ENCODE assay signal across 19 mouse cellular contexts in genomic region chr12:105599098-105599497, GRCm38 (mm10). TPM values are rescaled to one million over a fixed set of nuclear protein-coding genes. Genes with fewer than 3 reads are reported as not detected.
"Had no signal": no experiment of that assay in that cellular context is flagged by ENCODE, and none has a peak within 500 bp of the region (broad histone marks: within the 10 kb centered on the region; RNA-seq: fewer than 3 reads in every experiment).

No protein-coding gene starts in this region.

- H3K27ac ChIP-seq: kidney, embryonic 15.5 days; limb, embryonic 15.5 days; liver, embryonic 12.5 days; midbrain, embryonic 12.5 days; neural tube, embryonic 13.5 days; stomach, embryonic 15.5 days had no signal

- H3K9me3 ChIP-seq: kidney, embryonic 15.5 days; limb, embryonic 15.5 days; liver, embryonic 12.5 days; midbrain, embryonic 12.5 days; neural tube, embryonic 13.5 days; stomach, embryonic 15.5 days had no signal

- H3K27me3 ChIP-seq: kidney, embryonic 15.5 days; limb, embryonic 15.5 days; liver, embryonic 12.5 days; neural tube, embryonic 13.5 days; stomach, embryonic 15.5 days had no signal

- ATAC-seq: liver, embryonic 12.5 days; midbrain, embryonic 16.5 days had no signal

- H3K4me3 ChIP-seq: kidney, embryonic 15.5 days; limb, embryonic 15.5 days; liver, embryonic 12.5 days; megakaryocyte, embryonic 14.5 days; midbrain, embryonic 12.5 days; neural tube, embryonic 13.5 days; stomach, embryonic 15.5 days had no signal

- H3K4me1 ChIP-seq: liver, embryonic 12.5 days; megakaryocyte, embryonic 14.5 days had no signal

- H3K9ac ChIP-seq: kidney, embryonic 15.5 days; limb, embryonic 15.5 days; liver, embryonic 12.5 days; lung, embryonic 14.5 days; midbrain, embryonic 12.5 days; neural tube, embryonic 13.5 days; stomach, embryonic 15.5 days had no signal

- DNase-seq: kidney, postnatal 14 days; left cerebral cortex, postnatal 4 days; lung, embryonic 14.5 days; lung, postnatal 10 days; lung, postnatal 4 days; retina, postnatal 1 day; thymus, adult 2 months; thymus, postnatal 25 days had no signal

- H3K36me3 ChIP-seq: kidney, embryonic 15.5 days; limb, embryonic 15.5 days; liver, embryonic 12.5 days; midbrain, embryonic 12.5 days; neural tube, embryonic 13.5 days; stomach, embryonic 15.5 days had no signal

- H3K4me2 ChIP-seq: kidney, embryonic 15.5 days; limb, embryonic 15.5 days; liver, embryonic 12.5 days; lung, embryonic 14.5 days; midbrain, embryonic 12.5 days; neural tube, embryonic 13.5 days; stomach, embryonic 15.5 days had no signal

RNA-seq across cellular contexts. Expression of gene Bdkrb1, which starts 3.8 kb away (rescaled TPM):
- total RNA-seq: layer of hippocampus, postnatal 14 days; left cerebral cortex, adult 18-20 months; left cerebral cortex, postnatal 10 days; left cerebral cortex, postnatal 4 days had no signal
- polyA plus RNA-seq: limb, embryonic 15.5 days; liver, embryonic 12.5 days; lung, embryonic 14.5 days; midbrain, embryonic 12.5 days; neural tube, embryonic 13.5 days had no signal

RNA-seq across cellular contexts. Expression of gene Bdkrb2, which starts 36.1 kb away (rescaled TPM):
- polyA plus RNA-seq: liver, embryonic 12.5 days had no signal
